Mouse (Mus musculus) cerebral cortex, adult 2 months (tissue): ENCODE measurements around the gene Ears2.

Experiments used
- WGBS: fragments of 180-500 bp; shearing (Covaris S2); methylation state at CpG from one replicate; pipeline ENCODE4 v1.1.7; 2018; 5-methylcytosine and 5-hydroxymethylcytosine counted together

Ears2 gene

DNA sequence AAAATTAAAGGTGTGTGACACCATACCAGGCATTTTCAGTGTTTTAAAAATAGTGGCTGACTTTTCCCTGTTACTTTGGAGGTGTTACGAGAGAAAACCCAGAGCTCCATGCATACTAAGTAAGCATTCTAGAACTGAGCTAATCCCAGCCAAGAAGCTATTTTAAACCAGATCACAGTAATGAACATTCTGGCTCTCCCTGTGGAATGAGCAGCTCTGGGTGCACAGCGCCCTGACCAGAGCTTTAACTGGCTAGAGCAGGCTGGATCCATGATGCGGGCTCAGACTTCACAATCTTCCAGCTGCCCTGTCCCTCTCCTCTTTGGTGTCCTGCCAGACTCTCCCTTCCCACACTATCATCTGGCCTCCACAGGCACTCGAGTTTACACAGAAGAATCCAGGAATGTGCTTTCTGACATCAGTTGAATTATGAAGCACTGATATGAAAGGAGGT is 21.9 kb downstream of the Ears2 start:
- 43% methylated on average over 4 of the region's 4 CpGs for WGBS

DNA sequence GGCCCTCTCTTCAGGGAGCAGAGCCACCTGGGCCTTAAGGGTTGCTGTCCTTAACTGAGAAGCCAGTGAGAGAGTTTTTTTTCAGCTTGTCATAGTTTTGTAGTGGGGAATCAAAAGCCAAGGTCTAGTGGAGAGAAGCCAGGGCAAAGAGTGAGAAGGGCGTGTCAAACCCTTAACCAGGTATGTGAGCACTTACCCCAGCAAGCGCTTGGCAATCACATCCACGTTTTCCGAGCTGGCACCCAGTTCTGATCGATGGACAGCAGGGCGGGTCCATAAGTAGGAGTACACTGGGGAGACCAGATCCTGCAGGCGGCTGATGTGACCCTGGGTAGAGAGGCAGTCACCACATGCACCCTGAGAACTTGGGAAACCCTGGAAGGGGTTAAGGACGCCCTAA is 23.0 kb downstream of the Ears2 start:
- 93% methylated on average over 8 of the region's 8 CpGs for whole genome bisulfite sequencing

- WGBS: 18% methylated on average over 2 of the region's 2 CpGs
These were observed 32.7 kb downstream of the Ears2 start for GRCm38 (mm10) chr7:122034348-122034747.

DNA sequence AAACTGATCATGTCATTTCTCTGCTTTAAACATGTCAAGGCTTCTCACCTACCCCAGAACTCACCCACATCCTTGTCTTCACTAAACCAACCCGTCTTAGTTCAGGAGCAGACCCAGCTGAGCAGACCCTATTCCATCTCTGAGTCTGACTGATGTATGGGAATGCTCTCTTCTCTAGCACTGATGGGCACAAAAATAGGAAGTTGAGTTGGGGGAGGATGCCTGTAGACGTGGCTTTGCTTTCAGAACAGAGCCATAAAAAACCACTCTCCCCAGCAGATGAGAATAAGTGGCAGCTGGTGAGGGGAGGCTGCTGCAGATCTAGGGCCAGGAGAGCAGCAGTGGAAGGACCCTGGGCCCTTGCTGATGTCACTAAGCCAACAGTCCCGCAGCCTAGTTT is 33.7 kb downstream of the Ears2 start:
- 53% methylated on average over 3 of the region's 3 CpGs for WGBS

- 96% methylated on average over 2 of the region's 2 CpGs for WGBS
These were observed 44.9 kb downstream of the Ears2 start for GRCm38 (mm10) chr7:122022131-122022530.

DNA sequence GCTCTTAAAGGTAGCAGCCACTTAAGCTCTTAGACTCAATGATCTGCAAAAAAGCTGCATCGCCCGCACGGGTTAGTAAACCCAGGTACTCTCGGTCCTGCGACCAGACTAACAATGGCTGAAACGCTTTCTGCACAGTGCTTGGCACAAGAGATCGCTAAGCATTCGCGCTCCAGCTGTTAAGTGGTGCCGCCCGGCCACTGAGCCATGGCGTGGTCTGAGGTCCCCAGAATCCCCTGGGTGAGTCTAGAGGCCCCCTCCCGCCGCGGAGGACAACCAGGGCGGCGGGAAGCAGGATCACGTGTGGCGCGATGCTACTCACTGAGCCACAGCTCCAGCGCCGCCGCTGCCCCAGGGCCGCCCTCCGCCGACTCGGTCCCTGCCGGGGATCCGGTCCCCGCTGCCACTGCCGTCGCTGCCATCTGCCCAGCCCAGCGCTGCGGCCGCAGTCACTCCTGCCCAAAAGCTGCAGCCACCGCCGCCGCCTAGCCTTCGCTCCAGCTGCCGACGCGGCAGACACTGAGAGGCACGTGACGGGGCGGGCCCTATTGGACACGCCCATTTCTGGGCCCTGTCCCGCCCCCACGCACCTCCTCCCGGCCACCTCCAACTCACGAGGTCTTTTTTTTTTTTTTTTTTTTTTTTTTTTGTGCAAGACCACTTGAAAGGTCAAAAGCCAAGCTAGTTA is 46.3 kb downstream of the Ears2 start, which contains the start of gene Gga2:
Gene Gga2 (minus strand): TSS at position 556 of the 688 bp plus-strand sequence.
- under 1% methylated on average over 50 of the region's 50 CpGs for WGBS

- 4% methylated on average over 6 of the region's 6 CpGs for WGBS
These were observed 46.8 kb downstream of the Ears2 start for GRCm38 (mm10) chr7:122020273-122020666.

DNA sequence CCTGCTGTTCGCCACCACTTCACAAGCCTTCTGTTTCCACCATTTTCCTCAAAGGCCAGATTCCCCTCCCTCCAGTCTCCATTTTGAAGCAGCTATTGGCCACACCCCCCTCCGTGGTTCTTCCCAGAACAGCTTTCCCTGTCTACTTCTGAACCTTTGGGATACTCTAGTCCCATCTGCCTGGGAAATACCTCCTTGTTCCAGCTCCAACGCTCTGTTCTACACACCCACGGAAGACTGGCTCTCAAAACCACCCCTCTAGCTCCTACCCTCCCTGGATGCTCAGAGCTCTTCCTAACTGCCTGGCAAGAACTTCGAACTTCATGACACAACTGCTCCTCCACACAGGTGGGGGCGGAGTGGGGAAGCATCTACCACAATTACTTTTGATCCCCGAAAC is 48.1 kb downstream of the Ears2 start:
- 51% methylated on average over 7 of the region's 7 CpGs for WGBS

DNA sequence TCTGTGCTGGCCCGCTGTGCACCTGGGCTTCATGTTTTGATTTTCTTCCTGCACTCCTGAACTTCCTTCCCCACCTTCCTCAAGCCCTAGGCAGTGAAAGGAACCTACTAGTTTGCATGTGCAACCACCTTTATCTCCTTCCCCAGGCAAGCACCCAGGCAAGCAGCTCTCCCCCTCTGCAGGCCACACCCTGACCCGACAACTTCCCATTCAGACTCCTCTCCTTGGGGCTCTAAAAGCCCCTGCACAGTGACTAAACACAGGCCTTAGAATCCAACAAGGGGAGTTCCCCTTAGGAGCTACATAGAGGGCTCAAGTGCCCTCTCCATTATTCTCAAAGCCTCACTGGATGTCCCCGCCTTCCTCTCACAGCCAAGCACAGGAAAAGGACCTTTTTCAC is 48.8 kb downstream of the Ears2 start:
- WGBS: 74% methylated on average over 3 of the region's 3 CpGs

GRCm38 (mm10) chr7:122015734-122016133 is 51.3 kb downstream of the Ears2 start:
- WGBS: 89% methylated on average over 10 of the region's 10 CpGs

GRCm38 (mm10) chr7:122015105-122015504 is 52.0 kb downstream of the Ears2 start:
- 52% methylated on average over 8 of the region's 8 CpGs for WGBS

DNA sequence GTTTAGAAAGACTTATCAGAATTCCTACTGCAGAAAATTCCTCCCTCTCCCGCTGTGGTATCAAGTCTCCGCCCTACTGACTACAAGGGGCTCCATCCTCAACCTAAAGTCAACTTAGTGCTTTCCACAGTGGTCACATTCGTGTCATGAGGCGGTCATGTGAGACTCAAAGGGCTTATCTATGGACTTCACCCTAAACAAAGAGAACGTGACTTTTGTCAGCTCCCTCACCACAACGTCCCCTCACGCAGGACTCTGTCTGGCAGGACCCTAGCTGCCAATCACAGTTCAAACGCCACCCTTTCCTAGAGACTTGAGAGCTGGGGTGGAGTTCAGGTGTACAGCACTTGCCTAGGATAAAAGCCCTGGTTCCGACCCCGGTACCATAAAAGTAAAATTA is 54.1 kb downstream of the Ears2 start:
- 94% methylated on average over 10 of the region's 10 CpGs for WGBS

GRCm38 (mm10) chr7:122012370-122012769 is 54.7 kb downstream of the Ears2 start:
- WGBS: 95% methylated on average over 4 of the region's 4 CpGs

GRCm38 (mm10) chr7:122000396-122000795 is 66.7 kb downstream of the Ears2 start:
- 68% methylated on average over 8 of the region's 8 CpGs for WGBS

DNA sequence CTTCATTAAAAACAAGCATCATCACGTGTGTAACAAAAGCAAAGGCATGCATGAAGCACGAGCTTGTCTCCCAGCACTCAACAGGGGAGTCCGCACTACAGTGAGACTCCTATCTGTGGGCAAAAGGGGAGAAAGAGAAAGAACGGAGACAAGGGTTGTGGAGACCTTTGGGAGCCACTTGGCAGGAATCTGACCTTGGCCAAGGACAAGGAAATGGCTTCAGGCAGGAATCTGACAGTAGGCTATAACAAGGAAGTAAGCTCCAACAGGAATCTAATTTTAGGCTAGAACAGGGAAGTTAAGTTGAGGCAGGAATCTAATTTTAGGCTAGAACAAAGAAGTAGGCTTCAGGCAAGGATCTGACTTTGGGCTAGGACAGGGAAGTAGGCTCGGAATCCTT is 71.1 kb downstream of the Ears2 start:
- 91% methylated on average over 5 of the region's 5 CpGs for WGBS
